ENCODE assay signal across 11 mouse cellular contexts in the genomic region with DNA sequence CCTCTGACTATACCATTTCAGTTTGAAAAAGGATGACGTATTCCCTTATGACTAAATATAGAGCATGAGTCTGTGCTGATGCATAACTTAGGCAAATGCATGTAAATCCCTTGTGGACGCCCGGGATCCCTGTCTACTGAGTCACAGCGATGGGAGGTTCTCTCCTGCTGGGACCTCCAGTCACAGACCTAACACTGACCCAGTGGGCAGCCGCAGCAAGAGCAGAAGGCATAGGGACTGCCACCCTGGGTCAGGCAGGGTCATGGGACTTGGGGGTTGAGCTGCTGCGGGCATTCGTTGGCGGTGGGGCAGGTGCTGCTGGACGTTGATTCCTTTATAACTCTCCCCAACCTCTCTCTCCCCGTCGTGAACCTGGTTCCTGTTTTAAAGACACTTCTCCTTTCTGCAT. TPM values are rescaled to one million over a fixed set of nuclear protein-coding genes. Genes with fewer than 3 reads are reported as not detected.
DNase-seq lines count a peak whose midpoint lies in the region; ATAC-seq and TF ChIP-seq lines count a peak whose summit lies in the region.
"Had no signal": no experiment of that assay in that cellular context is flagged by ENCODE, and none has a peak within 500 bp of the region (broad histone marks: within the 10 kb centered on the region; RNA-seq: fewer than 3 reads in every experiment).

No protein-coding gene starts in this region.

- H3K4me2 ChIP-seq in kidney, embryonic 15.5 days, result no peak overlapping the region; the same call in 1 of the 2 replicates

- ATAC-seq in kidney, embryonic 15.5 days (replicated peaks; ENCODE audit: low FRiP score), result no peak
- no peak for ATAC-seq in erythroid progenitor cell, adult 5-6 weeks (replicated peaks; ENCODE audit: low FRiP score, poor library complexity, severe bottlenecking)
- ATAC-seq: hindbrain, embryonic 16.5 days had no signal

- no peaks in the 10 kb centered on the region for H3K9me3 ChIP-seq in kidney, embryonic 15.5 days (replicated peaks)
- H3K9me3 ChIP-seq in MEL (replicated peaks; ENCODE audit: insufficient read depth, low read length), result no peaks in the 10 kb centered on the region
- H3K9me3 ChIP-seq in embryonic facial prominence, embryonic 10.5 days, result no peaks in the 10 kb centered on the region

- no peak for TF ChIP-seq RAD21 in MEL (IDR thresholded peaks at IDR 0.05; ENCODE audit: low read depth, low read length)

- no peaks in the 10 kb centered on the region for H3K79me2 ChIP-seq in MEL (ENCODE audit: control insufficient read depth, insufficient read depth, low read length, poor library complexity)

- peak overlapping the region; percentile 28 for H3K27ac ChIP-seq in kidney, embryonic 15.5 days
- no peak overlapping the region for H3K27ac ChIP-seq in MEL (ENCODE audit: control insufficient read depth, low read depth, low read length)
- 0 out of 2 replicates have a peak overlapping the region, but pooled peaks have one; percentile 30 for H3K27ac ChIP-seq in embryonic facial prominence, embryonic 10.5 days (replicated peaks)

- H3K36me3 ChIP-seq in kidney, embryonic 15.5 days, result no peaks in the 10 kb centered on the region
- H3K36me3 ChIP-seq in MEL (ENCODE audit: control insufficient read depth in 1 of 2, insufficient read depth in 2 of 2, low read length in 2 of 2), result peaks cover 0 to 6% of the 10 kb centered on the region in 2 experiments; a peak in 1 of 4 replicates
- no peaks in the 10 kb centered on the region for H3K36me3 ChIP-seq in embryonic facial prominence, embryonic 10.5 days (replicated peaks)

- TF ChIP-seq EP300 in MEL (IDR thresholded peaks at IDR 0.05; ENCODE audit: low read depth in 1 of 2, low read length in 2 of 2), result 0 out of 4 replicates have a peak, but pooled peaks have one; percentile 8 to 26

- 31% methylated on average over 11 of the region's 11 CpGs for WGBS in kidney, embryonic 15.5 days
- WGBS in embryonic facial prominence, embryonic 10.5 days, result 13% methylated on average over 11 of the region's 11 CpGs

- DNase-seq in kidney, postnatal 4 days, result no peak
- DNase-seq in 3T3-L1 (ENCODE audit: low read depth, low spot score), result peak; percentile 93
- peak; percentile 64 for DNase-seq in MEL (ENCODE audit: low read depth, low spot score)
- DNase-seq in embryonic facial prominence, embryonic 10.5 days (ENCODE audit: low spot score), result no peak
- no peak for DNase-seq in adrenal gland, postnatal 25 days
- no peak for DNase-seq in thymus, postnatal 14 days
- DNase-seq: left cerebral cortex, postnatal 4 days; lung, embryonic 14.5 days had no signal

- no peak overlapping the region for H3K4me3 ChIP-seq in kidney, embryonic 15.5 days (replicated peaks)
- no peak overlapping the region for H3K4me3 ChIP-seq in MEL (ENCODE audit: control insufficient read depth in 1 of 2, insufficient read depth in 1 of 2, low read depth in 2 of 2, low read length in 2 of 2)
- H3K4me3 ChIP-seq in embryonic facial prominence, embryonic 10.5 days, result no peak overlapping the region

- H3K4me1 ChIP-seq in kidney, embryonic 15.5 days, result peaks cover 56% of the 10 kb centered on the region
- peaks cover 0 to 8% of the 10 kb centered on the region in 2 experiments; a peak in 2 of 4 replicates for H3K4me1 ChIP-seq in MEL (ENCODE audit: control insufficient read depth in 1 of 2, insufficient read depth in 2 of 2, low read length in 2 of 2)
- peaks cover 48% of the 10 kb centered on the region for H3K4me1 ChIP-seq in embryonic facial prominence, embryonic 10.5 days

- no peak overlapping the region for H3K9ac ChIP-seq in kidney, embryonic 15.5 days
- no peak overlapping the region for H3K9ac ChIP-seq in MEL (ENCODE audit: control insufficient read depth, low read depth, low read length, poor library complexity, severe bottlenecking)
- H3K9ac ChIP-seq: lung, embryonic 14.5 days had no signal

- no peak for TF ChIP-seq POLR2A in MEL (IDR thresholded peaks at IDR 0.05; ENCODE audit: control insufficient read depth in 1 of 2, insufficient read depth in 1 of 2, low read depth in 1 of 2, low read length in 2 of 2, poor library complexity in 1 of 2)

- TF ChIP-seq CTCF in MEL (IDR thresholded peaks at IDR 0.05 in 2 of 3, conservative IDR thresholded peaks at IDR 0.05 in 1 of 3; ENCODE audit: control insufficient read depth in 1 of 3, insufficient read depth in 1 of 3, low read depth in 2 of 3, low read length in 3 of 3, poor library complexity in 1 of 3, severe bottlenecking in 1 of 3), result no peak

- H3K27me3 ChIP-seq in kidney, embryonic 15.5 days, result 0 out of 2 replicates have a peak, but pooled peaks cover 5% of the 10 kb centered on the region
- peaks cover 4 to 11% of the 10 kb centered on the region in 2 experiments for H3K27me3 ChIP-seq in MEL (ENCODE audit: control insufficient read depth in 1 of 2, insufficient read depth in 2 of 2, low read length in 2 of 2)
- peaks cover 61% of the 10 kb centered on the region for H3K27me3 ChIP-seq in embryonic facial prominence, embryonic 10.5 days (replicated peaks; ENCODE audit: low read depth, poor library complexity, severe bottlenecking)

TF ChIP-seq in MEL, 35 proteins besides CTCF, POLR2A, EP300 and RAD21:
- TF ChIP-seq SIN3A (IDR thresholded peaks at IDR 0.05; ENCODE audit: low read length) (no peak), GATA1 (IDR thresholded peaks at IDR 0.05; ENCODE audit: low read depth, low read length) (no peak), GABPA (IDR thresholded peaks at IDR 0.05; ENCODE audit: low read depth, low read length) (no peak), CHD2 (IDR thresholded peaks at IDR 0.05; ENCODE audit: low read length) (no peak), ZMIZ1 (IDR thresholded peaks at IDR 0.05; ENCODE audit: low read depth, low read length) (no peak), MXI1 (IDR thresholded peaks at IDR 0.05; ENCODE audit: low read depth, low read length) (no peak), RCOR1 (IDR thresholded peaks at IDR 0.05; ENCODE audit: low read depth, low read length) (no peak), MAX (IDR thresholded peaks at IDR 0.05; ENCODE audit: low read length) (no peak), TBP (IDR thresholded peaks at IDR 0.05; ENCODE audit: low read depth, low read length) (no peak), ETS1 (IDR thresholded peaks at IDR 0.05; ENCODE audit: low read depth, low read length) (no peak)
TF ChIP-seq in MEL: peak in this region for 0.

RNA-seq across cellular contexts. Expression of a gene that starts 51.7 kb away (rescaled TPM):
- 0.27 and 0.56 TPM in 2 replicates for polyA plus RNA-seq in kidney, embryonic 15.5 days (2015; fragmentation: Nextera tagmentation; extraction: Ambion mirVana)
- total RNA-seq in MEL (2012; rRNA removed), result 0.23 and 0.27 TPM in 2 replicates
- polyA plus RNA-seq in MEL (2012; ENCODE audit: insufficient read depth in 1 of 2, insufficient read length in 2 of 2, low read depth in 1 of 2, low replicate concordance in 2 of 2, missing spikeins in 1 of 2), result under 1 TPM in 1 of 2 experiments, not detected in 1; 0.53 TPM
- polyA plus RNA-seq in embryonic facial prominence, embryonic 10.5 days (2016; fragmentation: Nextera tagmentation; extraction: Ambion mirVana), result 0.38 and 0.79 TPM in 2 replicates
- 1.0 and 1.2 TPM in 2 replicates for total RNA-seq in adrenal gland, postnatal 25 days (2021)
- not detected in 2 replicates for total RNA-seq in erythroid progenitor cell, adult 5-6 weeks (2015; ENCODE audit: low replicate concordance)
- total RNA-seq in erythroid progenitor cell, adult 5-6 weeks (2017; ENCODE audit: low replicate concordance), result not detected in 2 replicates

RNA-seq across cellular contexts. Expression of a gene that starts 55.3 kb away (rescaled TPM):
- polyA plus RNA-seq in kidney, embryonic 15.5 days (2015; fragmentation: Nextera tagmentation; extraction: Ambion mirVana), result 7.2 and 8.5 TPM in 2 replicates
- total RNA-seq in MEL (2012; rRNA removed), result 21.1 and 22.9 TPM in 2 replicates
- polyA plus RNA-seq in MEL (2012; ENCODE audit: insufficient read depth in 1 of 2, insufficient read length in 2 of 2, low read depth in 1 of 2, low replicate concordance in 2 of 2, missing spikeins in 1 of 2), result 10 to 100 TPM in 1 of 2 experiments, not detected in 1; 18.8 TPM
- 4.7 and 5.2 TPM in 2 replicates for polyA plus RNA-seq in embryonic facial prominence, embryonic 10.5 days (2016; fragmentation: Nextera tagmentation; extraction: Ambion mirVana)
- 20.7 and 25.7 TPM in 2 replicates for total RNA-seq in adrenal gland, postnatal 25 days (2021)
- total RNA-seq in erythroid progenitor cell, adult 5-6 weeks (2015; ENCODE audit: low replicate concordance), result 306 and 370 TPM in 2 replicates
- total RNA-seq in erythroid progenitor cell, adult 5-6 weeks (2017; ENCODE audit: low replicate concordance), result 354 and 490 TPM in 2 replicates

Comparison
In these comparisons a context has a peak if more than half of its experiments do, and no peak if none do; other contexts are left out.
1. DNase-seq: peak in 3T3-L1 (single experiment) and MEL (single experiment); none in kidney, postnatal 4 days (0 of 2), embryonic facial prominence, embryonic 10.5 days (single experiment), adrenal gland, postnatal 25 days (single experiment) and thymus, postnatal 14 days (single experiment).
2. RNA of a gene that starts 55.3 kb away (total RNA-seq): 306 to 490 TPM in erythroid progenitor cell, adult 5-6 weeks; 20.7 to 25.7 TPM in adrenal gland, postnatal 25 days and 21.1 to 22.9 TPM in MEL; every median in the first group is over 10 times any median in the second.